Mouse (Mus musculus) thymus, adult 2 months (tissue): ENCODE results near the gene Traip.

ENCODE experiments used
- CTCF ChIP-seq: fragments of 200-500 bp; IDR thresholded peaks from 2 replicates; pipeline ENCODE4 v1.5.1; 2012; ENCODE audit warnings: mild to moderate bottlenecking, control low read depth, low read length, moderate library complexity, borderline replicate concordance; ENCODE audit not compliant: control insufficient read depth, poor library complexity, insufficient read depth; ENCODE audit errors: extremely low read depth
- POLR2A ChIP-seq: fragments of 200-500 bp; IDR thresholded peaks from 2 replicates; pipeline ENCODE4 v1.6.1; 2012; ENCODE audit warnings: mild to moderate bottlenecking, low read length, control low read depth, moderate library complexity; ENCODE audit not compliant: control insufficient read depth, poor library complexity, insufficient read depth; ENCODE audit errors: extremely low read depth

DNA sequence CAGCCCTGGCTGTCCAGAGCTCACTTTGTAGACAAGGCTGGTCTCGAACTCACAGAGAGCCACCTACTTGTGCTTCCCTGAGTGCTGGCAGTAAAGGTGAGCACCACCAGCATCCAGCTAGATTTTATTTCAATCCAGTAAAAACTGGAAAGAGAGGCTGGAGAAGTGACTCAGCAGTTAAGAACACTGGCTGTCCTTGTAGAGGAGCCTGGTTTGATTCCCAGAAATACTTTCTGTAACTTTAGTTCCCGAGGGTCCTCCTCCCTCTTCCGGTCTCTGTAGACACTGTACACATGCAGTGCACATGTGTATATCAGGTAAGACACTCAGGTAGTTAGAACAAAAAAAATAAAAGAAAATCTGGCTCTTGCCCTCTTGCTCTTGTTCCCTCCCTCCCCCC, 38.0 kb downstream of the Traip start:
- TF ChIP-seq CTCF (no peak), POLR2A (no peak)
